ENCODE assay signal across 16 mouse cellular contexts in genomic region chr9:95685660-95686440, GRCm38 (mm10). TPM values are rescaled to one million over a fixed set of nuclear protein-coding genes. Genes with fewer than 3 reads are reported as not detected.
DNase-seq lines count a peak whose midpoint lies in the region; ATAC-seq and TF ChIP-seq lines count a peak whose summit lies in the region.
"Had no signal": no experiment of that assay in that cellular context is flagged by ENCODE, and none has a peak within 500 bp of the region (broad histone marks: within the 10 kb centered on the region; RNA-seq: fewer than 3 reads in every experiment).

No protein-coding gene starts in this region.

- WGBS in hindbrain, embryonic 11.5 days: 60% methylated on average over 11 of the region's 11 CpGs
- WGBS in hindbrain, embryonic 13.5 days: 58% methylated on average over 11 of the region's 11 CpGs
- 42% methylated on average over 11 of the region's 11 CpGs for WGBS in embryonic facial prominence, embryonic 12.5 days
- WGBS in forebrain, postnatal 0 days: 27% methylated on average over 11 of the region's 11 CpGs
- WGBS in midbrain, embryonic 14.5 days: 20% methylated on average over 11 of the region's 11 CpGs

- H3K4me3 ChIP-seq in hindbrain, embryonic 11.5 days (ENCODE audit: low read depth, low read length): no peak overlapping the region
- H3K4me3 ChIP-seq in hindbrain, embryonic 13.5 days: no peak overlapping the region
- H3K4me3 ChIP-seq in embryonic facial prominence, embryonic 12.5 days: no peak overlapping the region
- H3K4me3 ChIP-seq in forebrain, postnatal 0 days (ENCODE audit: low read depth, low read length): no peak overlapping the region
- no peak overlapping the region for H3K4me3 ChIP-seq in midbrain, embryonic 14.5 days (replicated peaks; ENCODE audit: low read depth, low read length)
- H3K4me3 ChIP-seq in layer of hippocampus, adult 2 months: no peak overlapping the region
- H3K4me3 ChIP-seq: hindbrain, embryonic 10.5 days; liver, embryonic 13.5 days; megakaryocyte, embryonic 14.5 days had no signal

- H3K9ac ChIP-seq in hindbrain, embryonic 11.5 days (ENCODE audit: low read depth, low read length): no peak overlapping the region
- H3K9ac ChIP-seq in hindbrain, embryonic 13.5 days: no peak overlapping the region
- H3K9ac ChIP-seq in embryonic facial prominence, embryonic 12.5 days: no peak overlapping the region
- no peak overlapping the region for H3K9ac ChIP-seq in forebrain, postnatal 0 days
- no peak overlapping the region for H3K9ac ChIP-seq in midbrain, embryonic 14.5 days (replicated peaks; ENCODE audit: low read length)
- H3K9ac ChIP-seq: liver, embryonic 13.5 days had no signal

- no peaks in the 10 kb centered on the region for H3K27me3 ChIP-seq in hindbrain, embryonic 11.5 days (ENCODE audit: control insufficient read depth, insufficient read depth, low read length)
- H3K27me3 ChIP-seq in hindbrain, embryonic 13.5 days: no peaks in the 10 kb centered on the region
- H3K27me3 ChIP-seq in embryonic facial prominence, embryonic 12.5 days: no peaks in the 10 kb centered on the region
- no peaks in the 10 kb centered on the region for H3K27me3 ChIP-seq in forebrain, postnatal 0 days (ENCODE audit: insufficient read depth, low read length)
- H3K27me3 ChIP-seq in midbrain, embryonic 14.5 days (ENCODE audit: control insufficient read depth, insufficient read depth, low read length): no peaks in the 10 kb centered on the region
- H3K27me3 ChIP-seq: liver, embryonic 13.5 days had no signal

- TF ChIP-seq CTCF in forebrain, postnatal 0 days (IDR thresholded peaks at IDR 0.05; ENCODE audit: low read depth): no peak
- TF ChIP-seq CTCF in layer of hippocampus, adult 2 months (conservative IDR thresholded peaks at IDR 0.05): no peak

- no peaks in the 10 kb centered on the region for H3K4me1 ChIP-seq in hindbrain, embryonic 11.5 days (replicated peaks; ENCODE audit: control insufficient read depth, insufficient read depth, low read length)
- no peaks in the 10 kb centered on the region for H3K4me1 ChIP-seq in hindbrain, embryonic 13.5 days (replicated peaks)
- peaks cover 13% of the 10 kb centered on the region for H3K4me1 ChIP-seq in embryonic facial prominence, embryonic 12.5 days
- H3K4me1 ChIP-seq in forebrain, postnatal 0 days (ENCODE audit: insufficient read depth): no peaks in the 10 kb centered on the region
- no peaks in the 10 kb centered on the region for H3K4me1 ChIP-seq in midbrain, embryonic 14.5 days (ENCODE audit: control insufficient read depth, insufficient read depth, low read length)
- H3K4me1 ChIP-seq: liver, embryonic 13.5 days had no signal

- peak; percentile 20 for DNase-seq in hindbrain, embryonic 11.5 days (ENCODE audit: low spot score)
- no peak for DNase-seq in forebrain, postnatal 0 days
- peak; percentile 56 for DNase-seq in midbrain, embryonic 14.5 days
- no peak for DNase-seq in cerebellum, postnatal 4 days (ENCODE audit: low spot score in 2 of 2)
- no peak for DNase-seq in left cerebral cortex, adult 8-10 months (ENCODE audit: low spot score in 2 of 2)
- no peak for DNase-seq in layer of hippocampus, adult 2 months (ENCODE audit: low spot score in 2 of 2)
- DNase-seq: adrenal gland, adult 8-10 months; cerebellum, adult 9-10 months; gastrocnemius, postnatal 36 days; liver, embryonic 13.5 days; right cerebral cortex, postnatal 25 days had no signal

- no peaks in the 10 kb centered on the region for H3K36me3 ChIP-seq in hindbrain, embryonic 11.5 days (ENCODE audit: control insufficient read depth, insufficient read depth, low read length)
- H3K36me3 ChIP-seq in hindbrain, embryonic 13.5 days: no peaks in the 10 kb centered on the region
- no peaks in the 10 kb centered on the region for H3K36me3 ChIP-seq in embryonic facial prominence, embryonic 12.5 days
- H3K36me3 ChIP-seq in forebrain, postnatal 0 days (ENCODE audit: insufficient read depth): no peaks in the 10 kb centered on the region
- no peaks in the 10 kb centered on the region for H3K36me3 ChIP-seq in midbrain, embryonic 14.5 days (ENCODE audit: control insufficient read depth, insufficient read depth, low read length)
- H3K36me3 ChIP-seq: hindbrain, embryonic 10.5 days had no signal

- ATAC-seq in hindbrain, embryonic 11.5 days (ENCODE audit: low FRiP score): no peak
- ATAC-seq in hindbrain, embryonic 13.5 days (ENCODE audit: low FRiP score): no peak
- peak; percentile 76 for ATAC-seq in embryonic facial prominence, embryonic 12.5 days (ENCODE audit: insufficient number of reproducible peaks, insufficient read depth, low FRiP score, low TSS enrichment)
- peak; percentile 55; the same call in 1 of the 2 replicates for ATAC-seq in forebrain, postnatal 0 days
- peak; percentile 47; the same call in 1 of the 2 replicates for ATAC-seq in midbrain, embryonic 14.5 days (ENCODE audit: low FRiP score, low TSS enrichment)
- ATAC-seq: lung, postnatal 0 days had no signal

- H3K9me3 ChIP-seq in hindbrain, embryonic 11.5 days (ENCODE audit: control insufficient read depth, low read length): no peaks in the 10 kb centered on the region
- no peaks in the 10 kb centered on the region for H3K9me3 ChIP-seq in hindbrain, embryonic 13.5 days
- H3K9me3 ChIP-seq in embryonic facial prominence, embryonic 12.5 days: no peaks in the 10 kb centered on the region
- H3K9me3 ChIP-seq in forebrain, postnatal 0 days (ENCODE audit: low read length): no peaks in the 10 kb centered on the region
- H3K9me3 ChIP-seq in midbrain, embryonic 14.5 days (ENCODE audit: control insufficient read depth, low read length): no peaks in the 10 kb centered on the region
- H3K9me3 ChIP-seq: hindbrain, embryonic 10.5 days; liver, embryonic 13.5 days had no signal

- H3K27ac ChIP-seq in hindbrain, embryonic 11.5 days (ENCODE audit: low read depth, low read length): no peak overlapping the region
- no peak overlapping the region for H3K27ac ChIP-seq in hindbrain, embryonic 13.5 days
- H3K27ac ChIP-seq in embryonic facial prominence, embryonic 12.5 days: no peak overlapping the region
- H3K27ac ChIP-seq in forebrain, postnatal 0 days (ENCODE audit: low read depth, low read length): no peak overlapping the region
- H3K27ac ChIP-seq in midbrain, embryonic 14.5 days (replicated peaks; ENCODE audit: low read depth, low read length): no peak overlapping the region
- H3K27ac ChIP-seq in layer of hippocampus, adult 2 months: no peak overlapping the region
- H3K27ac ChIP-seq: hindbrain, embryonic 10.5 days; liver, embryonic 13.5 days had no signal

- H3K4me2 ChIP-seq in hindbrain, embryonic 11.5 days (replicated peaks; ENCODE audit: low read depth, low read length): no peak overlapping the region
- H3K4me2 ChIP-seq in hindbrain, embryonic 13.5 days: no peak overlapping the region
- no peak overlapping the region for H3K4me2 ChIP-seq in embryonic facial prominence, embryonic 12.5 days (replicated peaks)
- no peak overlapping the region for H3K4me2 ChIP-seq in forebrain, postnatal 0 days (ENCODE audit: low read depth)
- no peak overlapping the region for H3K4me2 ChIP-seq in midbrain, embryonic 14.5 days (ENCODE audit: low read length)
- H3K4me2 ChIP-seq: liver, embryonic 13.5 days had no signal

RNA-seq across cellular contexts. Expression of gene Pcolce2, which starts 48.4 kb away (rescaled TPM):
- 2.5 and 2.6 TPM in 2 replicates for polyA plus RNA-seq in hindbrain, embryonic 11.5 days (2014; fragmentation: Nextera tagmentation; extraction: Ambion mirVana)
- polyA plus RNA-seq in hindbrain, embryonic 13.5 days (2015; fragmentation: Nextera tagmentation; extraction: Ambion mirVana): 3.3 and 3.6 TPM in 2 replicates
- 6.7 and 8.8 TPM in 2 replicates for polyA plus RNA-seq in embryonic facial prominence, embryonic 12.5 days (2016; fragmentation: Nextera tagmentation; extraction: Ambion mirVana)
- 1.5 and 2.2 TPM in 2 replicates for total RNA-seq in forebrain, postnatal 0 days (2014; rRNA removed)
- 1.8 and 2.5 TPM in 2 replicates for polyA plus RNA-seq in forebrain, postnatal 0 days (2015; fragmentation: Nextera tagmentation; extraction: Ambion mirVana)
- polyA plus RNA-seq in midbrain, embryonic 14.5 days (2014; fragmentation: Nextera tagmentation; extraction: Ambion mirVana): 1.1 and 1.2 TPM in 2 replicates
- 1 to 10 TPM; 3.2 to 7.3 (median 5.4) TPM for total RNA-seq in left cerebral cortex, adult 8-10 months (2022)
- 1 to 10 TPM; 2.9 to 3.0 TPM for total RNA-seq in layer of hippocampus, adult 2 months (2021)

Comparison
In these comparisons a context has a peak if more than half of its experiments do, and no peak if none do; other contexts are left out.
1. ATAC-seq: peak in embryonic facial prominence, embryonic 12.5 days (single experiment), forebrain, postnatal 0 days (single experiment) and midbrain, embryonic 14.5 days (single experiment); none in hindbrain, embryonic 11.5 days (single experiment) and hindbrain, embryonic 13.5 days (single experiment).
2. DNase-seq: peak in hindbrain, embryonic 11.5 days (single experiment) and midbrain, embryonic 14.5 days (single experiment); none in forebrain, postnatal 0 days (single experiment), cerebellum, postnatal 4 days (0 of 2), left cerebral cortex, adult 8-10 months (0 of 2) and layer of hippocampus, adult 2 months (0 of 2).